Mouse (Mus musculus): ENCODE data around the gene Gsta4.
"Not testable (repeated sequence)": the region's sequence is repeated elsewhere in the genome, so short reads cannot be mapped to it uniquely, and the experiment has no call there.

GRCm38 (mm10) chr9:78230461-78230860 is 47.9 kb downstream of the Gsta4 start, which contains the start of gene Gsta1:
- not testable (repeated sequence) for TF ChIP-seq POLR2A, CTCF (IDR thresholded peaks at IDR 0.05; ENCODE audit: extremely low read depth, insufficient read depth, low read length)

Measured in cortical plate, adult 2 months (tissue).